Mouse (Mus musculus) adrenal gland, adult 18-20 months (tissue): ENCODE data around the gene Slc4a4. TPM values are rescaled to one million over a fixed set of nuclear protein-coding genes. Genes with fewer than 3 reads are reported as not detected.

ENCODE experiments used
- DNase-seq, 2 experiments: peaks; one replicate each; pipeline ENCODE4 v3.0.0; 2021 to 2022; ENCODE audit warnings: low spot score in 2 of 2
- long read RNA-seq, 2 experiments: library from polyadenylated mRNA; stranded (forward); transcript quantifications; one replicate each; pipeline ENCODE4 v2.0.0; 2021
- total RNA-seq, 2 experiments: library from RNA; stranded (reverse); gene quantifications; 1 replicate in 1 of 2; 2 replicates in 1 of 2; pipeline ENCODE4 v1.2.3; 2021

Gene Slc4a4
- 10 to 100 TPM; 37.4 to 38.7 TPM for total RNA-seq
- long read RNA-seq, experiment 1, full-length matches to known transcripts = 1 of 3 reads
- long read RNA-seq, experiment 1, partial matches to known transcripts = 1 of 3 reads
- long read RNA-seq, experiment 1, other reads (novel, unspliced or antisense) = 1 of 3 reads
- long read RNA-seq, experiment 2, full-length matches to known transcripts = 2 of 29 reads
- long read RNA-seq, experiment 2, partial matches to known transcripts = 11 of 29 reads
- long read RNA-seq, experiment 2, other reads (novel, unspliced or antisense) = 16 of 29 reads

DNA sequence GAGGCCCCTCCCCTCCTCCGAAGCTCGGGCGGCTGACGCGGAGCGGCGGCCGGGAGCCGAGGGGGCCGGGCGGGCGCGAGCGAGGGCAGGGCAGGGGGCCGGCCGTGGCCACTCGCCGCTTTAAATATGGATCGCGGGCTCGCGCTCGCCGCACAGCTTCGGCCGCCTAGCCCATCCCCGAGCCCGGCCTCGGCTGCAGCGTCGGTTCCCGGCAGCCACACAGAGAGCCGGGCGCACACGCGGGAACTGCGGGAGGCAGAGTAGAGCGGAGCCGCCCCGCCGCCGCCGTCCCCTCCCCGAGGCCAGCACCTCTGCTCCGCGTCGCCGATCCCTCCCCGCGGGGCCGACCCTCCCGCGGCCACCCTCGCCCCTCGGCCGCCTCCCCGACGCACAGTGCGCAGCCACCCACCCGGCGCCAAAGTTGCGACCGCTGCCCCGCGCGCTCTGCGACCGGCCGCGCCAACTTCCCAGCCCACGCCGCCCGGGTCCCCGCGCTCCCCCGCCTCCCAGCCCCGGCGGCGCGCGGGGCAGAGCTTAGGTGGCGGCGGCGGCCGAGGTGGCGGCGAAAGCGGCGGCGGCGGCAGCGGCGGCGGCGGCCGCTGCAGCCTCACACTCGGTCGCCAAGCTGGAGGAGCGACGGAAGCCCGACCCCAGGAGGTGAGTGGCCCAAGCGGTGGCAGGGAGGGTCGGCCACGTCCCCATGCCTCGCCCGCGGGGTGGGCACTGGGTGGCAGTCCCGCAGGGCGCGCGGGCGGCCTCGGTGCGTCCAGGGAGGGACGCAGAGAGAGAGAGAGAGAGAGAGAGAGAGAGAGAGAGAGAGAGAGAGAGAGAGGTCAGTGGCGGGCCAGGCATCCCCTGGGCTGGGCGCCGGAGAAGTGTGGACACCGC is at the start of gene Slc4a4:
Slc4a4 (plus strand) TSS at position 151 of the 888 bp plus-strand sequence.
- peak; percentile 36 to 51 for DNase-seq

DNA sequence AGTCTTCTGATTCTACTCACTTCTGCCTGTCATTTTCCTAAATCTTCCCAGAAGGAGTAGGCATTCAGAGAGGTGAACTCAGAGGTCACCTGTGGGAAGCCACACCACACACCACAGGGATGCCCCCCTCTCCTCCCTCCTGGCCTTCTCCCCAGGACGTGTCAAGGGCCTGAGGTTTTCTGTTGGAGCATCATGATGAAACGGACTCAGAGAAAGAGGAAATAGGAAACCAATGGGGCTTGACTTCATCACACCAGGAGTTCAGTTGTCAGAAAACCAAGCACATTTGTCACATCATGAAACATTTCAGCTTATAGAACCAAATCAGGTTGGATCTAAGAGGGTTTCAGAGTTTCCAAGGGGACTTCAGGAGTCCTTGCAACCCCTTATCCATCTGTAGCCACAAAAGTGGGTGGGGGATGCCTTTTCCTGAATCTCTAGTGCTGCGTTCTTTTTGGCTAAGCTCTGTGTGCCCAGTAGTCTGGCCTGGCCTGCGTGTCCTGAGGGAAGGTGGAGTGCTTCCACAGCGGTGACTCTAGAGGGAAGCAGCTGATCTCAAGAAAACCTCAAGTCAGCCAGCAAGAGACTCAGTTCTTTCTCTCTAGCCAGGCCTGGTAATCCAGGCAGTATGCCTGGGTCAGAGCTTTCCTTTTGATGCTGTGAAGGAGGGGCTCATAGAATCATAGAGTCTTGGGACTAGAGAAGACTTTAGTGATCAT is 46.4 kb upstream of the Slc4a4 start:
- DNase-seq = no peak

DNA sequence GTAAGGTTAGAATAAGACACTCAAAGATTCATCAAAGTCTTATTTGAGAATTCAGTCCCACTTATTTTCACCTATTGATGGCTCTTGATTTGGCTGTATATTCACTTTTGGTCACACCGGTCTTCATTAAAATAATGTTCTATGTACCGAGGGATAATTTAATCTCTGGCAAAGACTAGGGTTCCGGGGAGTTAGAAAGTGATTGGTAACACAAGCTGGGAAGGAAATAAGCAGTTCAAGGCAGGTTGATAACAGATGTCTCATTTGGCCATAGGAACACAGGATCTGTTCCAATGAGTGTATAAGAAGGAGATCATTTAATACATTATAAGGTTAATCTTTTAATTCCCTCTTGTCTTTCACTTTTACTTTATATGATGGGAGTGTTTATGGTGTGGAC is 29.3 kb upstream of the Slc4a4 start:
- DNase-seq = no peak

DNA sequence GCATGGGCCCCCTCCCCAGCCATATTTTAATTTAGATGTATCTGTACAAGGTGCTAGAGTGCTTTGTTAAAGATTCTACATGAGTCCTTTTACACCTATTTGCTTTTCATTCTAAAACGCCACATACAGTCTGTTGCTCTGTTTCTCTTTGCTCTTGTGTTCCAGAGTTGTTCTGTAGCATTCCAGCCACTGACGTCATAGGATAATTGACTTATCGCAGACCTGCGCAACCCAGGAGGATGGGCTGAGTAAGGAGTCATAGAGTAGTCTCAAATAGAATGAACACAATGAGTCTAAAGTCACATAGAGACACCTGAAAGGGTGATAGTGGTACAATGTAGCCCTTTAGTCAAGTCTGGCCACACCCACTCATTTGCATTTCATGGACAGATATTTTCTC is 28.8 kb upstream of the Slc4a4 start:
- no peak for DNase-seq

DNA sequence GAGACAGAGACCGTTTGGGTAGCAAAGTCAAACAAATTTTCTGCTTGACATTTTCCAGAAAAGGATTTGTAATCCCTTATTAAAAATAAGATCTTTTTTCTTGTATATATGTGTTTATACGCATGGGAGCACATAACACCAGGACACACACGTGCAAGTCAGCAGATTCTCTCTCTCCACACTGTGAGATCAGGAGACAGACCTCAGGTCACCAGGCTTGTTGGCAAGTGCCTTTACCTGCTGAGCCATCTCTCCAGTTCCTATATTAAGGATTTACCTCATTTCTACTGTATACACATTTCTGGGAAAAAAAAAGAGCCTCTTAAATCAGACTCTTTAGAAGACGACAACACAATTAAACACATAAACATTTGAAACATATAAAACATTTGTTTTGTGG is 28.4 kb upstream of the Slc4a4 start:
- no peak for DNase-seq

DNA sequence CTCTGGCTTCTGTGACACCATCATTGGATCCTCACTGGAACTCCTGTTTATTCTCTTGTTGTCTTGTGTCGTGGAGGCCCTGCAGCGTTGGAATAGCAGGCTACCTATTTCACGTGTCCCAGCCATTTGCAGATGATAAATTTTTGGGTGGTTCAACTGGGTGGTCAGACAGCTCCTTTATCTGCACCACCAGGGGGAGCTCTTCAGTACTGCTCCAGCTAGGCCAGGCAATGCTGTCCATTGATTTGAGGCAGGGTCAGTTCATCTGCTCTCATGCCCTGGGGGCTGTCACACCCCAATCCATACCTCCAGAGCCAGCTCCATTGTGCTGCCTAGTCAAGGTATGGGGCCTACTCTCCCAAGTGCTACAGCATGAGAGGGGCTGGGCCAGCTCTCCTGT is 24.5 kb upstream of the Slc4a4 start:
- peak; percentile 8 to 33 for DNase-seq

DNA sequence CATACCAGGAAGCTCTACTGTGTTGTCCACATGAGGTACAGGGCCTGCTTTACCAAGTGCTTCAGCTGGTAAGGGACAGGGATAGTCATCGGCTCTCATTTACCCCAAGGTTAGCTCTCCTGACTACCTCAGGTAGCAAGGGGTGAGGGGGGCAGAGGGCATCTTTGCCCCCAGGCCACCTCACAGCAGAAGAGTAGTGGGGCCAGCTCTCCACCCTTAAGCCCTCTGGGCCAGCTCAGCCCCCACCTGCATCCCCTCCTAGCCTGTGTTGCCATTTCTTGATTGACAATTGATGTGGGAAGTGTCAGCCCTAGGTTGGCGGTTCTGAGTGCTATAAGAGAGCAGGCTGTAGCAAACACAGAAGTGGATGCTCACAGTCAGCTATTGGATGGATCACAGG is 23.8 kb upstream of the Slc4a4 start:
- DNase-seq = no peak

DNA sequence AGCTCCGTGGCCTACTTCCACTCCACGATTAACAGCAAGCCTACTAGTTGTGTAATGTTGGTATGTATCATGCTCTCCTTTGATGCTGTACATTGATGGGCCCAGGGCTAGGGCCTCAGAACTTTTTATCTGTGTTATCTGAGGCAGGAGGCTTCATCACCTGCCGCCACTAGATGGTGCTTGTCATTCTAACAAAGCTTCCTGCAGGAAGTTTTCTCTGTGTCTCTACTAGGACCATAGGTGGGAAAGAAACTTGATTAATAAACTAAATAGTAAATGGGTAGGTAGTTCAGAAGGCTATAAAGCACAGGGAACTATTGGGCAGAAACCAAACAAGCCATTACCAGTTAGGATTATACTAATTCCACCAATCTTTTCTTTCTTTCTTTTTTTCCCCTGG is 2.5 kb upstream of the Slc4a4 start:
- peak in 1 of 2 experiments; percentile 31 for DNase-seq

DNA sequence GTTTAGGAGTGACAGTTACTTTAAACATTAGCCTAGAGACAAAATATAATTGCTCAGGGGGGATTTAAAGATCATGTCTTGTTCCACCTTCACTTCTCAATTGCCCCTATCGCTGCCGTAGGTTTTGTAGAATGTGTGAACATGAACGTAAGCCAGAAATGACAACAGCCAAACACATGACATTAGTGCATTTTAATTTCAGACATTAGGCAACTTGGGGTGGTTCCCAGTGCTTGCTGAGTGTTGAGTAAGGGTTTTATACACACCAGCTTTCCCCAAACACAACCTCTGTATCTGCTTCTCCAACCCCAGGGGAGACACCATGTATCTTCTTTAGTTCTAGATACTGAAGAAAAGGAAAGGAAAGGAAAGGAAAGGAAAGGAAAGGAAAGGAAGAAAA is 1.1 kb upstream of the Slc4a4 start:
- no peak for DNase-seq

DNA sequence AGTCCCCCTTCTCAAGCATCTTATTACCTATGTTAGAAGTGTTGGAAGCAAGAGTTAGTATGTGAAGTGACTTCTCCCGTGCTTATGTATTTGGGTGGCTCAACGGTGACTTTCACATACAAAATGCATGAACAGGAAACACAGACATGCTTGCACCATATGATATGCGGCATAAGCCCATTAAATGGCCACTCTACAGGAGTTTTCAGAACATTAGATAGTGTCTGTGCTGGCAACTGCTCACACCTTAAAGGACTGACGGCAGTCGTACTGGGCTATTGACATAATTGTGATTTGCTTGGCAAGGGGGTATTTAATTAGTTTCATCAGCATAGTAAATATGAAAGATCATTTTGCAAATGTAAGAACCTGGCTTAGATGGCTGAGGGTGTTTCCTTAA is 674 bp upstream of the Slc4a4 start:
- no peak for DNase-seq

DNA sequence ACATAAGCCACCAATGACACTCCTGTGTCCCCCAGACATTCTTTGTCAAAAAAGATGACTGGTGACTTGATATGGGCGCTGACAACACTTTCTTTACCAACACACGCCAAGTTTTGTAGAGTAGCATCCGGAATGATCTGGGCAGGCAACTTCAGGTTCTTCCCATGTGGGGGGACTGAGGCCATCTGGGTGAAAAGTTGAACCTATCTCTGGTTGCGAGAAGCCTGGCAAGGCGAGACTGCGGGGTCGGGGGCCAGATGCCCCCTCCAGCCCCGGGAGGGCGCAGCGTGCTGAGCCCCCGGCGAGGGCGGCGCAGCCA is 310 bp upstream of the Slc4a4 start:
- DNase-seq = no peak

DNA sequence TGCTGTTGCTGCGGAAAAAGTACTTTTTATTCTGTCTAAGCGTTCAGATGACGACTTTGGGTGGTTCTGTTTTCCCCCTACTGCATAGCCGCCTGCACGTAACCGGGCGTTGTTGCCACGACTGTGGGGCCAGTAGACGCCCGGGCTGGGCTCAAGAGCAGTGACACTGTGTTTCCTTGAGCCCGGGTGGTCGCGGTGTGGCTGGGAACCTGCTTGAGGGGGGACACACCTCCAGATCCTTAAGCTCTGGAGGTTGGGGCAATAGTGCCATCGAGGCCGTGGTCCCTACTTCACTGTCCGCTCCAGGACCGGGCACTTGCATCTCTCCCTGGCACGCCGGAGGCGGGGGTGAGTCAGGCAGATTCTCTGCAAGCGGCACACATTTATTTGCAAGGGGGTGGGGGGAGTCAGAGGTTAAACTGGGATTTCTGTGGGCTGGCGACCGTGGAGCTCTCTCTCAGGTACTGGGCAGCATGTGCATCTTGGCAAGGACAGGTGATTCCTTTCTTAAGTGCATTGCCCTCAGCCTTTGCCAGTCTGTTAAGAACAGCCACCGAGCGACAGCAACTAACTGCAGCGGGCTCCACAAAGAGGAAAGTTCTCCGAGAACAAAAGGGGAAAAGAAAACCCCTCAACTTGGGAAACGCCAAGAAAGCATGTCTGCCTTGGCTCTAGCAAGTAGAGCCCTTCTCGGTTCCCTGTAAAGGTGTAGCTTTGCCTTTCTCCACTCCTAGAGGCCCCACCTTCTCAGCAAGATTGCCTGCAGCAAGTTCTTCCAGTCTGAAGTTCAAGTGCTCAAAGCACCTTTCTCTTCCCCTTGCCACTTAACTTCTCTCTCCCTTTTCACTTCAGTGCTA is 1.2 kb downstream of the Slc4a4 start:
- peak in 1 of 2 experiments; percentile 30 for DNase-seq

DNA sequence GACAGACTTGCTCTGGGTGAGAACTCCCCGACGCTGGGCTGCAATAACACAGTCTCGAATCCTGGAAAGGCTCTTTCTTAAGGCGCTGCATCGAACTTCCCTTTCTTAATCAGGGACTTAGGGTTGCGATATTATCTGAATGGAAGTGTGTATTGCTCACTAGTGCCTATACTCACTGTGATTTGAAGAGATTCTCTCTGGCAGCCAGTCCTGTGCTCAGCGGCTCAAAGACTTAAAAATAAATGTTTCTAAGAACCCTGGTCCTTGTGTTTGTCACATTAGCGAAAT is 1.7 kb downstream of the Slc4a4 start:
- no peak for DNase-seq

DNA sequence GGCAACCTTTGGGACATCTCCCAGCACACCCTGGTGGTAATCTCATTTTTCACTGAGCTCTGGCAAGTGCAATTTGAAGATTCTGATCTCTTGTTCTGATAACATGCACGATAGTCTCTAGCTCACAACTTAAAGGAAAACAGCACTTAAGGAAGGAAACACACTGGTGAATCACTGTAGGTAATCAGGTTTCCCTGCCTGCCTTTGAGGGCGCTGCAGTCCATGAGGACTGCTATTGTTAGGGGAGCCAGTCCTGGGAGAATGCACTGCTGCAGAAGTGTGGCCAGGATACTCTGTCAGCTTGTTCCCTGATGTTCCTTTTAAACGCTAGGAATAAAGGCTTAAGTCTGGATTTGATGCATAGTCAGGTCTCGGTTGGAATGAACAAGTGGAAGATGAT is 2.7 kb downstream of the Slc4a4 start:
- no peak for DNase-seq

DNA sequence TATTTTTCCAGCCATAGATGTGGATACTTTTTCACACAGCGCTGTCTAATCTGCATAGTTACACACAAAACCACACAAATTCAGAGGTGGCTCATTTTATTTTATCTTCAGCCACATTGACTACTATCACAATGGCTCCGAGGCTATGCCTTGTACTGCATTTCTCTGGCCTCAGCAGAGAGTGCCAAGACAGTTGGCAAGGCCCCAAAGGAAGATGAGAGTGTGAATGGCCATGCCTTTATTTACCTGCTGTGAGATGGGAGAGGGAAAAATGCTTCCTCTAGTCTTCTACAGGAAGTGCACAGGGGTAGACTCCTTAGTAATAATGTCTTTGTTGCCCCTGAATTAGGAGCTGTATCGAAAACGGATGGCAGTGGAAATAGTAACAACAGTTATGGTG is 3.5 kb downstream of the Slc4a4 start:
- DNase-seq = no peak

DNA sequence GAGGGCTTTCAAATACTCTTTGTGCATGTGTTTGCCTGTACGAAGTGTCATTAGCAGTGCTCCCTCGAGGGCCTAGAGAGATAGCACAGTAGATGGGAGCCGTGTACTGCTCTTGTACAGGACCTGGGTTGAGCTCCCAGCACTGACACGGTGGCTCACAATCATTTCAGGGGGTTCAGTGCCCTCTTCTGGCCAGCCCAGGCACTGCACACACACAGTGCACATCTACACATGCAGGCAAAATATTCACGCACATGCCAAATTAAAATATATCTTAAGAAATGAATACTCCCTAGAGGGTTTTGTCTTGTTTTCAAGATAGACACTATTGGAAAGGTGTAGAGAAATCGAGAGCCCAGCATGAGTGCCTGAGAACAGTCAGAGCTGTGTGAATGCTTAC is 10.0 kb downstream of the Slc4a4 start:
- DNase-seq = no peak

DNA sequence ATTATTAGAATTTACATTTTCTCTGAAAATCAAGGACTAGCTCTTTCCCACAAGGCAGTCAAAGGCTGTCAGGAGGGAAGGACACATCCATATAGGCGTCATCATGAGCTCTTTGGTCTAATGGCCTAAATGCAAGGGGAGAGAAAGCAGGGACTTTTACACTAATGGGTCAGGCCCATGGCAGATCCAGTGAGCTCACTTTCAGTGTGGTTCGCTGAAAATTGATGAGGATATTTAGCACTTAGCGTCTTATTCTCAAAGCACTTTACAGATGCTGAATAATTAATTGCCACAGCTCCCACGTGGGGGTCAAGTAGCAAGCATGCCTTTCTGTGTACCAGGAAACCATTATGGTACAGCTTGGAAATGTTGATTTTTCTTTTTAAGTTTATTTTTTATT is 16.5 kb downstream of the Slc4a4 start:
- no peak for DNase-seq

DNA sequence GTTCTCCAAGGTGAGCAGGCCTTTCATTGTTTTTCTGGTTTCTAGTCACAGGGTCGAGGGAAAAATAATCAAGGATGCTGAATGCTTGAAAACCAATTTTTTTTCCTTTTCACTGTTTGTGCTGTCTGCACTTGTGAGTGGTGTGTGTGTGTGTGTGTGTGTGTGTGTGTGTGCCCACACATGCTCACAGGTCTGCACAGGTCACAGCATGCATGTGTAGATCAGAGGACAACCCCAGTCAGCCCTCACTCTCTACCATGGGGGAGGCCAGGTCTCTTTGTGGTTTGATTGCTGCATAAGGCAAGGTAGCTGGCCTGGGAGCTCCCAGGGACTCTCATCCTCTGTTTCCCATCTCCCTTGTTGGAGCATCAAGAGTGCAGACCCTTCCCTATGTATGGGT is 16.9 kb downstream of the Slc4a4 start:
- DNase-seq = no peak

DNA sequence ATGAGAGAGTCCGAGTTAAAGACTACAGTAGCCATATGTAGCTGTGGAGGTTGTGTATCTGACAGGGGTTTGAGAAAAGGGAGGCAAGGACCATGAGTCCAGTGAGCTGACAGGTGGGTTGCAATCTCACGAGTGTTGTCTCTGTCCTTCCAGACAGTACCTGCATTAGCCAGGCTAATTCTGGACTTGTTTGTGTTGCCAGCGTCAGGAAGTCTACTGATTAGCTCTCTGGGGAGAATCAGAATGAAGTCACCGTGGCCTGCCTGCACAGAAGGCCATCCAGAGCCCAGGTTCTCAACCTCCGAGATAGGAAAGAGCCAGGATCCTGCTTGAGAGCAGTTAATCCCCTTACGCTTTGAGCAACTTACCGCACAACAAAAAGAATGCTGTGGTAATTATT is 18.2 kb downstream of the Slc4a4 start:
- no peak for DNase-seq

DNA sequence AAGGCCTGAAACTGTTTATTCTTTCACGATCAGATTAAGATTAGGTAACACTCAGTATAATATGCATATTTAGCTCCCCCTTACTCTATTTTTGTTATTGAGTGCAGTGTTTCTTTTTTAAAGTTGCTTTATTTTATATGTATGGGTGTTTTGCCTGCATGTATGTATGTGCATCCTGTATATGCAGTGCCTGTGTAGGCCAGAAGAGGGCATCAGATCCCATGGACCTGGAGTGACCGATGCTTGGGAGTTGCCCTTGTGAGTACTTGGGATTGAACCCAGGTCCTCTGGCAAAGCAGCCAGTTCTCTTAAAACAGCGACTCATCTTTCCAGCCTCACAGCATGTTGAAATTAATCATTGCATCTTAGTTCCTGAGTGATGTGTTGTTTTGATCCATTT is 21.0 kb downstream of the Slc4a4 start:
- DNase-seq = no peak

DNA sequence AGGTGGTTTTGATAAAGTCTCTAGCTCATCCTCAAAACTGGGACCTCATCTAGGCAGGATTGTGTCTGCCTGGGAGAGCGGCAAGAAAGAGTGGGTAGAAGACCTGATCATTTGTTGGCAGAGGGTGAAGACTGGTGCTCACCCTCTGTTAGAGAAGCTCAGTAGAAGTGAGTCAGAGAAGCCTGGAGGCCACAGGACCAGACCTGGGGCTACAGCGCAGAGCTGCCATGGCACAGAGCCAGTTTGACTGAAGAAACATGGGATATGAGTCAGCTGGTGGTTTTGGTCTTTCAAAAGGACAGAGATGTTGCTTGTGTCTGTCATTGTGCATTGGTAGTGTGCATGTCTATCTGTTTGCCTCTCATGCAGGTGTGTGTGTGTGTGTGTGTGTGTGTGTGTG is 26.0 kb downstream of the Slc4a4 start:
- DNase-seq = peak; percentile 47 to 61
